Mouse (Mus musculus): ENCODE results near the gene Mgst2. TPM values are rescaled to one million over a fixed set of nuclear protein-coding genes. Genes with fewer than 3 reads are reported as not detected.

Mgst2 gene
- total RNA-seq (2021): 100 to 1,000 TPM; 102 to 181 TPM
- long read RNA-seq, experiment 1, transcript Mgst2-201 (5 exons, 603 nt): major isoform, 6 of 6 reads
- long read RNA-seq, experiment 1, partial matches to known transcripts: 0 of 6 reads
- long read RNA-seq, experiment 1, other reads (novel, unspliced or antisense): 0 of 6 reads
- long read RNA-seq, experiment 2, transcript Mgst2-201 (5 exons, 603 nt): major isoform, 75 of 106 reads
- long read RNA-seq, experiment 2, partial matches to known transcripts: 0 of 106 reads
- long read RNA-seq, experiment 2, other reads (novel, unspliced or antisense): 26 of 106 reads

DNA sequence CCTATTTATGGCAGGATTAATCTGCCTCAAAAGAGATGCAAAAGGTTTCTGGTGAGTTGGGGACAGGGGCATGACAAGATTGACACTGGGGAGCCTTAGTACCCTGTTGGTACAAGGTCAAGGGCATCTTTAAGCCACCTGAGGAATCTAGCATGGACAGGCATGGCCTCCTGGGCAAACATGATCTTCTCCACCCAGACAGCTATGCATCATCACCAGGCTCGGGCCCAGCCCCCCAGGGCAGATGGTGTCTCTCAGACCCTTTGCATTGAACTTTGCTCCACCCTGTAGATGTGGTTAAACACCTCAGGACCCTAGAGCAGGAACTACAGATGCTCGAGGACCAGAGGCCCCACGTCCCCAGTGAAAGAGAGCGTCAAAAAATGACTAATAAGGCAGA is at the start of gene Mgst2:
TSS of gene Mgst2 (plus strand) at position 301 of the 400 bp plus-strand sequence.
- no peak for DNase-seq (ENCODE audit: low spot score in 2 of 2)

DNA sequence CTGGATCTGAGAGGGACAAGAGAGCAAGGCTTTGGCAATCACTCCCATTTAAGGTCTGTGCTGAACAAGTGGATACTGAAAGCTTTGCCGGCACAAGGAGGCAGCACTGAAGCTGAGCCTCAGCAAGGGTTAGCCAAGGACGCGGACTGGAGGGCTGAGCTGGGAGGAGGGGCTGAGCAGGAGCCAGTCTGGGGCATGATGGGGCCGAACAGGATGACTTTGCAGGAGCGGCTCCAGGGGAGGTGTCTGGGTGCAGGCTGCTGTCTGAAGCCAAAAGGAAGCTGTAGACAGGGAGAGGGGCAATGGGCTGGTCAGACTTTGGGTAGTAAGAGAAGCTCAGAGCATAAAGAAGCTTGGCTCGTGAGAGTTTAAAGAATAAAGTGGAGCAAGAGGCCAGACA is 48.2 kb upstream of the Mgst2 start:
- peak; percentile 49 to 61 for DNase-seq (ENCODE audit: low spot score in 2 of 2)

DNA sequence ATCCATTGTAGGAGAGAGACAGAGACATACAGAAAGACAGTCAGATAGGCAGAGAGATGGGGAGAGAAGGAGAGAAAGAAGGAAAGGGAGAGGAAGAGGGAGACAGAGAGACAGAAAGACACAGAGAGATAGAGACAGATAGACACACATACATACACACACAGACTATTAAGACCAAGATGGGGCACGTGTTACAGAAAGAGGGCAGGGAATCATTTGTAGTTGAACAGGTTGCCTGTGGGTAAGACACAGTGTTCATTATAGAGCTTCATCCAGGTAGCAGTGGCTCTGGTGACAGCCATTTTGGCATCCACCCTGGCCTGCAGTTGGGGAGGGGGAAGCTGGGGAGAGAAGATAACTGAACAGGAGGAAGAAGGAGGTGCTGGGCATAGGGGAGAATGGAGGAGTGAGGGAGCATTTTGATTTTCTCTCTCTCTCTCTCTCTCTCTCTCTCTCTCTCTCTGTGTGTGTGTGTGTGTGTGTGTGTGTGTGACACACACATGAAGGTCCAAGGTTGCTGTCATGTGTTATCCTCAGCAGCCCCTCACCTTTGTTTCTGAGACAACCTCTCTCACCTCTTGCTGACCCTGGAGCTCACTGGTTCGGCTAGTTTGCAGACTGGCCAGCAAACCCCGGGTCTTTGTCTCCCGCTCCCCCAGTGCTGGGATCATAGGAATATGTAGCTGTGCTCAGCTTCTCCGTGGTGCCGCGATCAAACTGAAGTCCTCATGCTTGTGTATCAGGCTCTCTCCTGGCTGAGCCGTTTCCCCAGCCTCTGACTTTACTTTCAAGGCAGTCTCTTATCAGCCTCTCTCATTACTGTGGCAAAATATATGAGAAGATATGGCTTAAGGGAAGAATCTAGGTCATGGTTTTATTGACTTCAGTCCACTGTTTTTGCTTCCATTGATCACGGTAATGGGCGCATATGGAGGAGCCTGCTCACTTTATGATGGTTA is 47.5 kb upstream of the Mgst2 start:
- DNase-seq (ENCODE audit: low spot score in 2 of 2): no peak

DNA sequence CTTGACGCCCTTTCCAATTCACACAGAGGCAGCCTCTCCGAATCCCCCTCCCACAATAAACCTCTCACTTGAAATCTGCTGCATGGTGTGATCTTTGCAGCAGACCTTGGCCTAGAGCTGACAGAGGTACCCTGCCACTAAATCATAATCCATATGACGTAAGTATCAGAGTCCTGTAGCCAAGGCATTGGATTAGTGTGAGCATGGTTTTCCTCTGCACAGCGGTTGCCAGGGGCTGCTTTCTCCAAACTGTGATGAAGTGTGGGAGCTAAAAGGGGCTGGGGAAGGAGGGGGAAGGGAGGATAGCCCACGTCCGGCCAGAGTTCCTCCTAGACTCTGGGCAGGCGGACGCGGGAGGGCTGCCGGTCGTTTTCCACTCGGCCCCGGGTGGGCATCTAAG is 45.9 kb upstream of the Mgst2 start:
- DNase-seq (ENCODE audit: low spot score in 2 of 2): no peak

DNA sequence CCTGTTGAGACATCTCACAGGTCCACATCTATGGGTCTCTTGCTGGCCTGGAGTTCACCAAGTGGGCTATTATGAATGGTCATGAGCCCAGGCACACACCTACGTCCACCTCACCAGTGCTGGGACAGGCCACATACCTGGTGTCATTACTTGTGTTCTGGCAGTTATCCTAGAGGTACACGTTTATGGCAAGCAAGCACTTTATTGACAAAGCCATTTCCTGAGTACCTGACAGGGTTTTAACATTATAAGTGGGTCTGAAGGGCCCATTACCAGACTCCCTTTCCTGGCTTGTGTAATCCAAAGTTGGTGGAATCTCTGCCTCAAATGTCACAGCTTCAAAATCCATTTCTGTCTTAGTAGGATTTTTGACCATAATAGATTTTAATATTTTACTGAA is 36.2 kb upstream of the Mgst2 start:
- DNase-seq (ENCODE audit: low spot score in 2 of 2): no peak

DNA sequence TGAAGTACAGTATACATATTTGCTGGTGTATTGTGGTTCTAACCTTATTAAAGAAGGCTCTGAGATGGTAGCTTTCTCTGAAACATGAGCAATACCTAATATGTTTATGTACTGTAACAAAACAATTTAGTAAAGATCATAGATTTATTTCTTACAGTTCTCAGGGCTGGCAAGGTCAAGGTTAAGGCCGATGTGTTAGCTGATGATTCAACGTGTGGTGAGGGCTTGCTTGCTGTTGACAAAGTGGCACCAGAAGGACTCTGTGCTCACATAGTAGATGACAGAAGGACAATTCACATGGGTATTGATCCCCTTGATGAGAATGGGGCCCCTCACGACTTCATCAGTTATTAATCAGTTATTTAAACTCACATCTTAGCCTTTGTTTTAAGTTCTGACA is 32.4 kb upstream of the Mgst2 start:
- peak in 1 of 2 experiments; percentile 39 for DNase-seq (ENCODE audit: low spot score in 2 of 2)

DNA sequence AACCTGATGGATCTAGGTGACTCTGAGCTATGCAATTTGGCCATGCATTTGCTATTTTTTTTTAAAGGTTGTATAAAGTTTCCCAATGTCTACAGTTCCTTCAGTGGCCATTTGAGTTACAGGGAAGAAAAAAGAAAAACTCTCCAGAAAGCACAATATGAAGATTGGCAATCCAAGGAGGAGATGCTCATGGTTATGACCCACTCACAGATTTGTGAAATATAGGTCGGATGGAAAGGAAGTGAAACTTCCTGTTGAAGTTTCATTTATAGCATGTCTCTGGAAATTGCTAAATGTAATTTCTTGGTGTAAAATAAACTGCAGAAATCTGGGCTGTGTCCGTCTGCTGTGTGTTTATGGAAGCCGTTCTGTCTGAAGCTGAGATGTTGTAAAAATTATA is 31.2 kb upstream of the Mgst2 start:
- DNase-seq (ENCODE audit: low spot score in 2 of 2): no peak

DNA sequence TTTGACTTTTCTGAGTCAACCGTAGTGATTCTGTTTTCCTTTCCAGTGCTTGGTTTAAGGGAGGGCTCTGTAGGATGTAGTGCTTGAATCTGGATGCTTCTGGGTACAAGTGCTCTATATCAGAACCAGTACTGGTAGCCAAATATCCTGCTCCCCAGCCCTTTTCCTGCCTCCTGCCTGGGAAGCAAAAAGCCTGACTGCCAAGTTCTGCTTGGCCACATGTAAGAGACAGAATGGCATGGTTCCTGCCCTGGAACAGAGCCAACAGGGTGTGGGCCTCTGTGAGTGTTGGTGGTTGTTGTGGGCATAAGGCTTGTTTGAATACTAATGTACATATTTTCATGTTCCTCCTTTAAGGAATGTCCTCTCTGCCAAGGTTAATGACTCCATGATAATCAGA is 29.4 kb upstream of the Mgst2 start:
- no peak for DNase-seq (ENCODE audit: low spot score in 2 of 2)

DNA sequence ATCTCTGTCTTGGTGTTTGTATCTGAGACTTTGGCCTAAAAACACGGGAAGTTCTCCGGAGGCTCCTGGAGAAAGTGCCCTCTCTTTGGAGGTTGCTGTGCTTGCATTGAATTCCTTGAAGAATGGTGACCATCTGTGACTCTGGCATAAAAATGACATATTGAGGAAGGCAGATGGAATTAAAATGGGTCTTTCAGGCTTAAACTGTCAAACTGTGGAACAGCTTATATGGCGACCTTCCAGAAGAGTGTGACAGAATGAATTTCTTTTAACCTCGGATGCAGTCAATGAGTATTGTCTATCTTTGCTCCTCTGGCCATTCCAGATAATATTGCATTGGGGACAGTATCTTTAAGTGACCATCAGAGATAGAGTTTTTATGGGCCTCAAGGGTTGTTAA is 28.2 kb upstream of the Mgst2 start:
- DNase-seq (ENCODE audit: low spot score in 2 of 2): no peak

DNA sequence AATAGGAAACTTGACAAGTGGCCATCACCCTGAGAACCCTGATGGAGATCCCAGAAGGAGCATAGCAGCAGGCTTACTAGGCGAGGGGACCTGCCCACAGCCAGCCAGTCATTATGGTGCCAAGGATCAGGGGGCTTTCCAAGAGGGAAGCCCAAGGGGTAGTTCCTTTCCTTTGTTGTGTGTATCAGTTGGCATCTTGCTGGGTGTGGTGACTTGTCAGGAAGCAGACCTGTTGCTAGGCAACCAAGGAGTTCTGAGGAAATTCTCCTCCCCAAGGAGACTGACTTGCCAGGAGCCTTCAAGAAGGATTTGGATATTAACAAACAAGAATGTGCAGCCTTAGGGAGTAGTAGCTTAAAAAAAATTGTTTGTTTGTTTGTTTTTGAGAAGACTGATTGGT is 25.7 kb upstream of the Mgst2 start:
- no peak for DNase-seq (ENCODE audit: low spot score in 2 of 2)

DNA sequence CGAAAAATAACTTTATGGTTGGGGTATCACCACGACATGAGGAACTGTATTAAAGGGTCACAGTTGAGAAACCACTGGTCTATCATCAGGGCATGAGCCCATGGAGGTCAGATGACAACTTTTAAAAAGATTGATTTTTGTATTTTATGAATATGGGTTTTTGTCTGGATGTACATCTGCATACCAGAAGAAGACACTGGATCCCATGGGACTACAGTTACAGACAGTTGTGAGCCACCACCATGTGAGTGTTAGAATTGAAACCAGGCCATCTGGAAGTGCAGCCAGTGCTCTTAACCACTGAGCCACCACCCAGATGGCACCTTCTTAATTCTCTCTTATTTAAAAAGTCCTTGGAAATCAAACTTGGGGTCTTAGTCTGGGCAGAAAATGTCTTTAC is 24.2 kb upstream of the Mgst2 start:
- DNase-seq (ENCODE audit: low spot score in 2 of 2): no peak

DNA sequence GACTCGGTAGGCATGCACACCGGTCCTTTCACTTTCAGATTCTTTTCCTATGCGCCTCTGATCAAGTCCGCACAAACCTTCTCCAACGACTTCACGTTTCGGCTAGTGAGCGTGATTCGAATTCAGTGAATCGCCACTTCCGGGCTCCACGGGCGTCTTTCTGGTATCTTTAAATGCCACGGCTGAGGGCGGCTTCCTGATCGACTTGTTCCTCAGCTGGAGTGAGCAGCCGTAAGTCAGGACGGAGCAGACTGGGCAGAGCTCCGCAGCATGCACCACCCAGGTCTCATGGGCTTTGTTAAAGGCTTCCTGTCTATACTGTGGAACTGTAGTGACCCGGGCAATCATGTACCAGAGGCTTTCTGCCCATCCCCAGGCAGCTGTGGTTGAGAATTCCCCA is 23.5 kb upstream of the Mgst2 start:
- DNase-seq (ENCODE audit: low spot score in 2 of 2): no peak

DNA sequence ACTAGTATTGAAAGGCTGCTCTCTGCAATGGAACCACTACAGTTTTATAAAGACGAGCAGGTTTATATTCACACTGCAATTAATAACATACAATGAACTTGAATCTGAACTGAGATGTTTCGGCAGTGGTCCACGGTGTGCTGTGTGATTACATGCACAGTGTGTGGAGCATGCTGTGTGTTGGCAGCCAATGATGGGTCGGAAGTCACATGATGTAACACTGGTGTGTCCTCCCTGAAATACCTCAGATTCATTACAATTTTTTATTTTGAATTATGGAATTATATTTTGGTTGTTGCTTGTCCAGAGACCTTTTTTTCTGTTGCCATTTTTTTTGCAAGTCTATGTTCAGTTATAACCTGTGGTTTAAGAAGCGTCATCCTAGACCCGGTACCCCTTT is 22.8 kb upstream of the Mgst2 start:
- DNase-seq (ENCODE audit: low spot score in 2 of 2): no peak

DNA sequence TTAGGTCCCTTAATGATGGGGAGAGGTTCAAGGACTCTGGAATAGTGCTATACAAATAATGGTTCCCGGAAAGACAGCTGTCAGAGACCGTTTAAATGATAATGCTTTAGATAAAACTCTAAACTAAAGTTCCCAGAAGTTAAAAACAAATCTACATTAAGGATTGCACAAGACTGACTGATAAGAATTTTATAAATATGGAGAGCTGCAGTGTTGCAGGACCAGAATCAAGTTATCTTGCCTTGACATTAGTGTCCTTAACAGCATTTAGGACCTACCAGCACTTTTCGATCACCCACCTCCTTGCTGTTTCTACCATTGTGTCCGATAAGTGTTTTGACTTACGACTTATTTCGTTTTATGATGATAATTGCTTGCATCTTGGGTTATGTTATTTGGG is 21.9 kb upstream of the Mgst2 start:
- no peak for DNase-seq (ENCODE audit: low spot score in 2 of 2)

DNA sequence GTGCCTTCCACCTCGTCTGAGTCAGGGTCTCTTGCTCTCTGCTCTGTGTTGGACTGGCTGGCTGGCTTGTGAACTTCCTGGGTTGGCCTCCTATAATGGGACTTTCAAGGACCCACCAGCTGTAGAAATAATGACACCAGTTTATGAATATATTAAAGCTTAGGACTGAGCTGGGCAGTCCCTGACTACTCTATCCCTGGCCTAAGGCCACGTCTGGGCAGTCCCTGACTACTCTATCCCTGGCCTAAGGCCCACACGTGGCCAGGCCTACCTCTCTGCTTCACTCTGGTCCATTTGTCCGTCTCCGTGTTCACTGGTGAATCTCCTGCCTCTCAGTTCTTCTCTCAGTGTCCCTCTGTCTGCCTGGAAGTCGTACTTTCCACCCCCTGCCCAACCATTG is 14.7 kb upstream of the Mgst2 start:
- DNase-seq (ENCODE audit: low spot score in 2 of 2): no peak

DNA sequence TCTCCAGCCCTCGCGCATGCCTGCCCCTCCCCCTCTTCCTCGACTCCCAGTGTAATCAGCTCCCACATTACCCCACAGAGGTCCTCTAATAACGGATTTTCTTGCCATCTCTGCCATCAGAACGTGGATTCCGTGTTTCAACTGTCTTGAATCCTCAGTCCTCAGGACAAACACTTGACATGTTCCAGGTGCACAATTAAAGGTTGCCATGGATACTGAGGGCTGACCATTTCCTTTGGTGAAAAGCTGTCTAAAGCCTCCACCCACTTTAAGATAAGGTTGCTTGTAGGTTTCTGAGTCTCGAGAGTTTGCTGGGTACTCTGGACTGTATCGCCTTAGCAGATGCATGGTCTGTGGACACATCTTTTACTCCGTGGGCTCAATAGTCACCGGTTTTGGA is 13.9 kb upstream of the Mgst2 start:
- no peak for DNase-seq (ENCODE audit: low spot score in 2 of 2)

DNA sequence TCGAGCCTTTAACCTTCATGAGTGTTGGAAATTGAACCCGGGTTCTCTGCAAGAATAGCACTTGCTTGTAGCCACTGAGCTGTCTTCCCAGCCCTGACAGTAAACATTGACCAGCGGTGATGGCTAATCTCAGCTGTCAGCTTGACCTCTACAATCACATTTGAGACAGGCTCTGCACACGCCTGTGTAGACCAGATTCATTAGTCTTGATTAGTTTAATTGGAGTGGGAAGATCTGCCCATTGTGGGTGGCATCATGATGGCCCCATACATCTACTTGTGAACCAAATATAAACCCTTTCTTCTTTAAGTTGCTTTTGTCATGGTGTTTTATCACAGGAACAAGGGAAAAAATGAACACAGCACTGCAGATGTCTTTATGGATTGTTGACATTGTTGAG is 12.8 kb upstream of the Mgst2 start:
- no peak for DNase-seq (ENCODE audit: low spot score in 2 of 2)

DNA sequence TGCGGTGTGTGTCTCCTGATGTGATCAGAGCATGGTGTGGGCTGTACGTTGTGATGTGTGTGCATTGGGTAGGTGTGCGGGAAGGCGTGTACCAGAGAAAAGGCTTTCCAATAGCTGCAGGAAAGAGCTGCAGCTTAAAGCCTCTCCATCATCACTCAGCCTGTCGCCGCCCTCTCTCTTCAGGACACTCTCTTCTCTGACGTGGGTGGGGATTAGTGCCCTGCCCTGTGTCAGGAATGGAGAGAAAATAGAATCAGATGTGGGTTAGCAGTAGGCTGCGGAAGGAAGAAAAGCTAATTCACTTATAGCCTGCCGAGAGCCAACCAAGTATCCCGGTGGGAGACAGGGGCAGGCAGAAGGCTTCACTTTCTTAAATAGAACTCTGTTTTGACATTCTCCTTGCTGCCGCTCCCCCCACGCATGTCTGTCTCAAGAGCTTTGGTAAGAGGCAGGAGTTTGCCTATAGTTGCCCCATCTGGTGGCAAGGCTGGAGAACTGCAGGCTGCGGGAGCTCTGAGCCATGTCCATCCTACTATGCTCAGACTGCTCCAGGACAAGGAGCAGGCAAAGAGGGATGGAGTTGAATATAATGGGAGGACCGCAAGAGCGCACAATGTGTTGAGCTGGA is 12.0 kb upstream of the Mgst2 start:
- peak; percentile 72 to 74 for DNase-seq (ENCODE audit: low spot score in 2 of 2)

DNA sequence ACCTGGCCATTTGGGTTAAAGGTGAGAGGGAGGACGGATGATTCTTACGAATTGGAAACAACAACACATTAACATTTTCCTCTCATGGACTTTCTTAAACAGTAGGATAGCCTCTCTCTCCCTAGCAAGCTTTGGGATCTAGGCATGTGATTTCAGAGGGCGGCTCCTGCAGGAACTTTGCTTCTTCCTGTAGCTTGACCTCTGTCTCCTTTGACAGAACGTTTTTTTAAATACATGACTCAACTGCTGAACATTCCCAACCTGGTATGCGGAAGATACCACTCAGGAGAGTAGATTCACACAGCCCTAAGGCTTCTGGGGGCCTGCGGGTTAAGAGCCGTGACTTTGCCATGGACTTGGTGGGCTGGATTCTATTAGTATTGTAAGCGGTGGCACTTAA is 10.7 kb upstream of the Mgst2 start:
- DNase-seq (ENCODE audit: low spot score in 2 of 2): no peak

DNA sequence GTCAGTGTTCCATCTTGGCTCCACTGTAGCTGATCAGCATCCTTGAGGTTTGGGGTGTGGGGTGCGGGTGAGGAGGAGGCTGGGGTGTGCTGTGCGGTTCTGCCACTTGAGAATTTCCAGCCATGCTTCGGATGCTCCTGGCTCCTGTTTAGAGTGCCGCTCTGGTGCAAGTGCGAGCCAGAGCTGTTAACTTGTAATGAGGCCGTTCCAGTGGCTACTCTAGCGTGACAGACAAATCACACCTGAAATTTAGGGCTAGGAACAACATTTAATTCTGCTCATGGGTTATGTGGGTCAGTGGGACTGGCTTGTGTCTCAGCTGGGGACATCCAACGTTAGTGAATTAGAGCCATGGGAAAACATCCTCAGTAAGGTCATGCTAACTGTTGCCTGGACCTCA is 10.2 kb upstream of the Mgst2 start:
- DNase-seq (ENCODE audit: low spot score in 2 of 2): no peak

DNA sequence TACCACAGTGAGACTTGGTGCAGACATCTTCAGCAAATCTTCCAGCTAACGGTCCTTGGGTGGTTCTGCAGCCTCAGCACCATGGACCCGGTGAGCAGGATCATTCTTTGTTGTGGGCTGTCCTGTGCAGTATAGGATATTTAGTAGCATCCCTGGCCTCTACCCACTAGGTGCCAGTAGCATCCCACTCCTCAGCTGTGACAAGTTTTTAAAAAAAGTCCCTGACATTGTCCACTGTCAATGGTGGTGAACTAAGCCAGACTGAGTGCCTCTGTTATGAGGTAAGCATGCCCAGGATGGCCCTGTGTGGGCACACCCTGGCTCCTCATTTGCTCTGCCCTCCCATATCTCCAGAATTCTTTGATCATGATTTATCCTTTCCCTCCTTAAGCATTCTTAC is 9.0 kb upstream of the Mgst2 start:
- no peak for DNase-seq (ENCODE audit: low spot score in 2 of 2)

DNA sequence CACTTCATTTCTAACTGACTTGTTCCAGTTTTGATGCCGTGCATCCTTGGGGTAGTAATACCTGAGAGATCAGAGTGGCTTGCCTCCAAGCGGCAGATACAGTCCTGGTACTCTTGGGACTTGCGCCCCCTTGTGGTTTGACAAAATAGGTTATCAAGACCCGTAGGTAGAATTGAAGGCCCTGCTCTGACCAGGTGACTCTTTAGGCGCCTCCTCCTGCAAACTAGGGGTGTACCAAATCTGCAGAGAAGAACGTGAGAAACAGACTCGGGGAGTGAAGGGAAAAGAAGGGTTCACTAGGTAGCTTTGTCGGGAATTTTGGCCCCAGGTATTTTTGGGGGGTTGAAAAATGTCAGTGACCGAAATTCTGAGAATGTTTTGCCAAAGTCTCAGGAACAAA is 7.9 kb upstream of the Mgst2 start:
- DNase-seq (ENCODE audit: low spot score in 2 of 2): peak; percentile 75
